Mouse (Mus musculus) MEL (cell line): Measurements from ENCODE around the gene Banf1.

Experiments used
- BHLHE40 ChIP-seq: IDR thresholded peaks from 2 replicates; pipeline ENCODE4 v1.6.1; 2012; ENCODE audit warnings: low read depth, mild to moderate bottlenecking, inconsistent platforms, low read length, improper control_type of control experiment, borderline replicate concordance
- POLR2A ChIP-seq, 2 experiments: IDR thresholded peaks; 2 replicates each; pipeline ENCODE4 v1.6.1; 2011 to 2012; ENCODE audit warnings: low read length in 2 of 2, mild to moderate bottlenecking in 2 of 2, control low read depth in 1 of 2, improper control_type of control experiment in 1 of 2, low read depth in 1 of 2, moderate library complexity in 1 of 2; ENCODE audit not compliant: control insufficient read depth in 1 of 2, insufficient read depth in 1 of 2, poor library complexity in 1 of 2

- TF ChIP-seq BHLHE40 (no peak), POLR2A (IDR thresholded peaks at IDR 0.05; ENCODE audit: control insufficient read depth in 1 of 2, insufficient read depth in 1 of 2, low read depth in 1 of 2, low read length in 2 of 2, poor library complexity in 1 of 2) (no peak)
These were observed 43.7 kb upstream of the Banf1 start for GRCm38 (mm10) chr19:5410641-5411040.
